Mouse (Mus musculus) CH12.LX (cell line): ENCODE results near the gene Cntn4.

Experiments
- CTCF ChIP-seq, 2 experiments: IDR thresholded peaks in 1 of 2; conservative IDR thresholded peaks in 1 of 2; 2 replicates each; pipeline ENCODE4 v1.5.1; 2011 to 2012; ENCODE audit warnings: low read depth in 2 of 2, low read length in 2 of 2, improper control_type of control experiment in 1 of 2, inconsistent platforms in 1 of 2, mild to moderate bottlenecking in 1 of 2, moderate library complexity in 1 of 2
- EP300 ChIP-seq: IDR thresholded peaks from 2 replicates; pipeline ENCODE4 v1.6.1; 2011; ENCODE audit warnings: low read length, improper control_type of control experiment
- POLR2A ChIP-seq: IDR thresholded peaks from 2 replicates; pipeline ENCODE4 v1.6.1; 2011; ENCODE audit warnings: low read depth, mild to moderate bottlenecking, improper control_type of control experiment, low read length

GRCm38 (mm10) chr6:106268723-106269122 is 591.3 kb downstream of the Cntn4 start:
- TF ChIP-seq EP300 (no peak), CTCF (conservative IDR thresholded peaks at IDR 0.05 in 1 of 2, IDR thresholded peaks at IDR 0.05 in 1 of 2; ENCODE audit: low read depth in 2 of 2, low read length in 2 of 2) (no peak), POLR2A (no peak)
